Mouse (Mus musculus): Measurements from ENCODE around the gene Rb1.

The Rb1 gene

GRCm38 (mm10) chr14:73169926-73170844, 155.4 kb downstream of the Rb1 start:
- in situ Hi-C loops (cut with MboI; ENCODE audit: unreplicated experiment in 2 of 2): no loop called here

DNA sequence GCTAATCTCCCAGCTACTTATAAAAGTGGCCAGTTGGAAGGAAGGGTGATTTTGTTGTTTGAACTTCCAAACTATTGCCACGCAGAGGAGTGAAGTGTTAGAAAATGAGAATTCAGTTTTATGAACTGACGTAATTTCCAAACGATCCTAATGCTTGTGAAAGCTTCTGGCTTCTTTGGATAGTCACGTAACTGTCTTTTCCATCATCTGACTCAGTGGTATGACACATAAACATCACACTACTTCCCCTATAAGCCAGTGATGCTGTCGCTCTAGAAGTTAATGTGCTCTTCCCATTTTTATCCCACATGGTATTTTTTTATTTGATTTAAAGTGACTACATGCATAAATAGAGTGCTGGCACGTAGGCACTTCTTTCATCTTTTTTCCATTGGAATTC, 157.0 kb downstream of the Rb1 start:
- in situ Hi-C loops (cut with MboI; ENCODE audit: unreplicated experiment in 2 of 2): no loop called here

GRCm38 (mm10) chr14:73165136-73165535, 160.5 kb downstream of the Rb1 start:
- in situ Hi-C loops (cut with MboI; ENCODE audit: unreplicated experiment in 2 of 2): no loop called here

GRCm38 (mm10) chr14:73163363-73163998, 162.1 kb downstream of the Rb1 start:
- in situ Hi-C loops (cut with MboI; ENCODE audit: unreplicated experiment in 2 of 2): no loop called here

DNA sequence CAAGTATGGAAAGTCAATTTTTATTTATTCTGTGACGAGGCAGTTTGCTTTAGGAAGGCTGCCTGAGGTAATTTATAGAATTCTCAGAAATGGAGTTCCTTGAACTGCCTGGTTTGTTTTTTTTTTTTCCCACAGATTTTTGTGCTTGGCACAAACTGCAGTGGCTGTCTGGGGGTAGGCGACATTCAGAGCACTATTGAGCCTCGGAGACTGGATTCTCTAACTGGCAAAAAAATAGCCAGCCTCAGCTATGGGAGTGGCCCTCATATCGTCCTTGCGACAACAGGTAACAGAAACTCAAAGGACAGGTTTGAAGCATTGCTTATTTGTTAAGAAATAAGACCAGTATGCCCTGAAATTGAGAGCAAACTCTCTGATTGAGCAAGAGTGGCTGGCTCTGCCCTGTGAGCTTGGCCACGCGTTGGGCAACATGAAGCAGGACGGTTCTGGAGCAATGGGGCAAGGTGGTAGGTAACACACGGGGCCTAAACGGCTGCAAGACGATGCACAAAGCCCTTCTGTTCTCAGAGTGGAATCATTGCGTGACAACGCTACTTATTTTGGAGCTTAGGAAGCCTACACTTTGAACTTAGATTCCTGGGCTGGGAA, 163.3 kb downstream of the Rb1 start:
- in situ Hi-C loops (cut with MboI; ENCODE audit: unreplicated experiment in 2 of 2): no loop called here

GRCm38 (mm10) chr14:73161303-73161702, 164.3 kb downstream of the Rb1 start:
- in situ Hi-C loops (cut with MboI; ENCODE audit: unreplicated experiment in 2 of 2): no loop called here

DNA sequence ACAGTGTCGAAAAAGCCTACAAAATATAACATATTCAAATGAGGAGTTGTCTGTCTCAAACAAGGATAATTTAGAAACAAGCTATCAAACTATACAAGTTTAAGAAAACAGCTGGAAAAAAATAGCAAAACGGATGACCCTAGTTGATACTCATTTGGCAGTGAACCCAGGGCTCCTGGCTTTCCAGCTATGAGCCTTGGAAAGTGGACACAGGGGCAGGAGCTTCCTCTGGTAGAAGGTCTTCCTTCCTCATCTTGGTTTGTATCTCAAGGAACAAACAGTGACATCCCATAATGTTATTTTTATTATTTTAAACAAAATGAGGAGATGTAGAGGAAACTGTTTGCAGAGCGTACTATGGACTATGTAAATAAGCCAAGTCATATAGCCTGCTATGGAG, 177.5 kb downstream of the Rb1 start:
- in situ Hi-C loops (cut with MboI; ENCODE audit: unreplicated experiment in 2 of 2): no loop called here

DNA sequence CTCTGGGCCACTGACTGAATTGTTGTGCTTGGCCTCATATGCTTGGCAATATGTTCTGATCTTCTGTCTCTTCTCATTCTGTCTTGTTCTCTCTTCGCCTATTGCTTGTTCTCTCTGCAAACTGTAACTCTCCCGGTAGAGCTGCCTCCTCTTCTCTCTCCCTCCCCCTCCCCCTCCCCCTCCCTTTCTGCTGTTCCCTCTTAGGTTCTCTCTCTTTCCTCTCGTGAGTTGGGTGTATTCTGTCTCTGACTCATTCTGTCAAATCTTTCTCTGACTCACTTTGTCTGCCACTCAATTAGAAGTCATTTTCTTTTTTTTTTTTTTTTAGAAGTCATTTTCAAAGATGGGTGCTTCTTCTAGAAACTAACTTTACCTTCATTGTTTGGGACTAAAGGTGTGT, 178.9 kb downstream of the Rb1 start:
- in situ Hi-C loops (cut with MboI; ENCODE audit: unreplicated experiment in 2 of 2): no loop called here

GRCm38 (mm10) chr14:73145531-73145930, 180.1 kb downstream of the Rb1 start:
- in situ Hi-C loops (cut with MboI; ENCODE audit: unreplicated experiment in 2 of 2): no loop called here

DNA sequence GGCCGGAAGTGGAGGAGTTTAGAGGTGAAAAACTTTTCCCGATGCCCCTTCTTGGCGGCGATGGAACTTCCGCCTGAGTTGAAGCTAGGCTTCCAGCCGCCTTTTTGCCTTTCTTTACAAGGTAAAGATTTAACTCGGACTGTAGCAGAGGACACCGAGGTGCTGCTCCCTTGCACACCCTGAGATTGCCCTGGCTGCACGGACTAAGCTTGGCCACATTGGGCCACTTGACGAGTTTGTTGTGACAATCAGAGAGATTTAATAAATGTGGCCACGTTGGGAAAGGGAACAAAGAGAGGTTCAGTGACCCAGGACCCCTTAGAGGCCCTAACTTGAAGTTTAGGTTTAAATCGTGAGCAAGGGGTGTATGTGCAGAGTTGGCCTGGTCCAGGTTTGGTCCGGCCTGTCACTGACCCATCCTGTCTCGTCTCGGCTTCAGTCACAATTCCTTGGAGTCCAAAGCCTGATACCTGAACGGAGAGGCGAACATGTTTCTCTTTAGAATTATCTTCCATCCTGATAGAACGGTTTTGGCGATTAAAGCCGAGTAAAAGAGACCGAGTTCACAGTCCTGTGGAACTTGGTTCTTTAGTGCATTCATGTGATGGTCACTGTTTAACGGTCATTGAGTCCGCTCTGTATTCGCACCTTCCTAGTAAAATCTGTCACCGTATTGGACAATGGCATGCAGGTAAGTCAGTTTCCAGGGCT, 181.8 kb downstream of the Rb1 start:
- in situ Hi-C loops (cut with MboI; ENCODE audit: unreplicated experiment in 2 of 2): no loop called here

DNA sequence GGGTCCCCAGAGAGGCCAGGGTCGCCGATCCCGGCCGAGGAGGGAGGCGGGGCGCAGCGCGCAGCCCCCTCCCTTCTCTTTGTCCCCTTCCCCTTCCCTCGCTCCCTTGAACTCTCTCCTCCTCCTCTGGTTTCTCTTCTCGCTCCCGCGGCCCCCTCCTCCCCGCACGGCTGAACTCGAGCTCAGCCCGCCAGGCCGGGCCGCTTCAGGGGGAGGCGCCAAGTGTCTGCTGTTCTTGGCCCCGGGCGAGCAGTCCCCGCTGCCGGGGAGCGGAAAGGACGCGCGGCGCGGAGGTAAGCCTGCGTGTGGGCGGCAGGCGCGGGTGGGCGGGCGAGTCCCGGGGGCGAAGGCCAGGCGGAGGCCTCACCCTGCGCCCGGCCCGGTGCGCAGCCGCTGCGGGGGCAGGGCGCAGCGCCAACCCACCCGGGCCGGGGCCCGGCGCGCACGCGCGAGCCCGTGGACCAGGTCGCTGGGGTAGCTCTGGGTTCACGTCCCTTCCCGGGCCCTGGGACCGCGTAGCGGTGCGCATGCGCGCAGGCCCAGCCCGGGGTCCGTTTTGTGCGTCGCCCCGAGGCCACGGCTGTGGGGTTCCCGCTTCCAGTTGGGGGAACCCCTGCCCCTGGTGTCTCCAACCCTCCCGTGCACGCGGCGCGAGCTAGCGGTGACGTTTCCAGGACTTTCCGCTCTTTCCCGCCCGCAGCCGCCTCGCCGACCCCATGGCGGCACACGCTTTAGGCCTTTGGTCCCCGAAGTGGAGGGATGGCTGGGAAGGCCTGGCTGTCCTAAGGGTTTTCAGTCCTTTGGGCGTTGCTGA, 182.5 kb downstream of the Rb1 start:
- in situ Hi-C loops (cut with MboI; ENCODE audit: unreplicated experiment in 2 of 2): no loop called here

- in situ Hi-C loops (cut with MboI; ENCODE audit: unreplicated experiment in 2 of 2): no loop called here
These were observed 183.2 kb downstream of the Rb1 start for GRCm38 (mm10) chr14:73142421-73142895.

GRCm38 (mm10) chr14:73141800-73142199, 183.8 kb downstream of the Rb1 start:
- in situ Hi-C loops (cut with MboI; ENCODE audit: unreplicated experiment in 2 of 2): no loop called here

DNA sequence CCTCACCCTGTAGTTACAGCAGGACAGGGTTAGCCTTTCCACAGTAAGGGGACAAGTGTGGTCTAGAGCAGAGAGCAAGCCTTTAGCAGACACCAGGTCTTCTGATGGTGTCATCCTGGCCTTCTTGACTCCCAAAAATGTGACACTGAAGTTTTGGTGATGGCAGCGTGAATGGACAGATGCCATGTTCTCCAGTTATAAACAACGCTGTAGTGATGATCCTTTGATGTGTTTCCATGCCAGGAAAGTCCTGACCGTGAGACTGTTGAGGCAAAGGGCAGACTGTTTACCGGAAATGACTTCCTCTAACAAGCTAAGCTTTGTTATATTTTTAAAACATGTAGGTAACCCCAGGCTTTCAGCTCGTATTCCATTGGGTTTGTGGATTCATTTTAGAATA, 185.8 kb downstream of the Rb1 start:
- in situ Hi-C loops (cut with MboI; ENCODE audit: unreplicated experiment in 2 of 2): no loop called here

DNA sequence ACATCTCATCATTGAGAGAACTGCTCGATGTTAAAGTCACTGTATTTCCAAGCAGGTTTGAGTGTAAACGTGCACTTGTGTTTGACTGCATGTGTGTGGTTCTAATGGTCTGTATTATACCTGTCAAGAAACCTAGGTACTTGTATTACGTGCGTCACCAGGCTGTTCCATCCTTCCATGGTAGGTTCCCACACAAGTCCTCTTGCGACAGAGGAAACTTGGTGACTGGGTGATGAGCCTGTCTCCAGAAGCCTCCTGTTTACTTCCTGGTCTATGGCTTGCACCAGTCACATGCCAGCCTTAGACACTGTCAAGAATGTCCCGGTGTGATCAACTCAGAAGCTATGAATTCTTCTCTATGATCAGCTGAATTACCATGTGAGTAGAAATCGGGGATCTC, 187.1 kb downstream of the Rb1 start:
- in situ Hi-C loops (cut with MboI; ENCODE audit: unreplicated experiment in 2 of 2): no loop called here

DNA sequence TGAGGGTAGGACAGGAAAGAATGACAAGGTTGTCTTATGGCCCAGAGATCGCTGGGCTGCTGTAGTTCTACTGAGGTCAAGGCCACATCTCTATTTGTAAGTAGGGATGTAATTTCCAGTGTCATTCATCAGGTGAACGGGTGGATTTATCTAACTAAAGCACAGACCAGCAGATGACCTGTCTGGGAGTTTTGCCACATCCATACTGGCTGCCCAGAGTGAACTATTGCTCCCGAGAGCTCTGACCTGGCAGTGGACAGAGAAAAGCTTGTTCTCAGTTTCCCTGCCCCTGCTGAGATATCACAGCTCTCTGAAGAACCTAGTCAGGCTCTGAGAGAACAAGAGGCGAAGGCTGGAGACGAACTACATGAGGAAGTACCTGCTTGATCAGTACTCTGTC, 188.4 kb downstream of the Rb1 start:
- in situ Hi-C loops (cut with MboI; ENCODE audit: unreplicated experiment in 2 of 2): no loop called here
